Mouse (Mus musculus) liver, embryonic 14.5 days (tissue): ENCODE results near the gene Cog1. TPM values are rescaled to one million over a fixed set of nuclear protein-coding genes. Genes with fewer than 3 reads are reported as not detected.

ENCODE experiments used
- ATAC-seq: fragments of 200-750 bp; cut with Nextera tagmentation; 2 replicates; pipeline ENCODE4 v1.8.0; 2017; ENCODE audit warnings: moderate number of reproducible peaks, mild to moderate bottlenecking, moderate library complexity; ENCODE audit not compliant: insufficient read depth
- DNase-seq, 3 experiments: peaks; one replicate each; pipeline ENCODE4 v3.0.0-alpha.2; 2012 to 2013; ENCODE audit warnings: low read depth in 3 of 3, low spot score in 3 of 3
- H3K27ac ChIP-seq: fragments of 300-500 bp; sonication (generic); 2 replicates; pipeline ENCODE4 v1.5.1; 2014; ENCODE audit warnings: moderate library complexity, mild to moderate bottlenecking, control low read depth, inconsistent platforms
- H3K27me3 ChIP-seq: fragments of 300-500 bp; sonication (generic); 2 replicates; pipeline ENCODE4 v1.6.1; 2014; ENCODE audit warnings: mild to moderate bottlenecking, low read length, moderate library complexity; ENCODE audit not compliant: control insufficient read depth, insufficient read depth
- H3K36me3 ChIP-seq: fragments of 300-500 bp; sonication (generic); replicated peaks from 2 replicates; pipeline ENCODE4 v1.6.1; 2014; ENCODE audit warnings: low read depth; ENCODE audit not compliant: control insufficient read depth, insufficient read depth
- H3K4me1 ChIP-seq, 2 experiments: fragments of 200-500 bp in 1 of 2; fragments of 300-500 bp in 1 of 2; sonication (generic) in 1 of 2; replicated peaks; 2 replicates each; pipeline ENCODE4 v1.6.1; 2012 to 2014; ENCODE audit warnings: antibody characterized with exemption in 1 of 2, inconsistent platforms in 1 of 2, low read length in 1 of 2; ENCODE audit not compliant: control insufficient read depth in 2 of 2, insufficient read depth in 2 of 2
- H3K4me2 ChIP-seq: fragments of 300-500 bp; sonication (generic); 2 replicates; pipeline ENCODE4 v1.6.1; 2014; ENCODE audit warnings: low read depth, mild to moderate bottlenecking, control low read depth, moderate library complexity
- H3K4me3 ChIP-seq, 2 experiments: fragments of 200-500 bp in 1 of 2; fragments of 300-500 bp in 1 of 2; sonication (generic) in 1 of 2; 2 replicates each; pipeline ENCODE4 v1.5.1; 2012 to 2014; ENCODE audit warnings: low read depth in 2 of 2, low read length in 2 of 2, mild to moderate bottlenecking in 2 of 2, control low read depth in 1 of 2, inconsistent platforms in 1 of 2, moderate library complexity in 1 of 2; ENCODE audit not compliant: insufficient read depth in 1 of 2
- H3K9ac ChIP-seq: fragments of 300-500 bp; sonication (generic); replicated peaks from 2 replicates; pipeline ENCODE4 v1.6.1; 2014; ENCODE audit warnings: mild to moderate bottlenecking, control low read depth, moderate library complexity
- H3K9me3 ChIP-seq: fragments of 300-500 bp; sonication (generic); 2 replicates; pipeline ENCODE4 v1.6.1; 2016; ENCODE audit warnings: low read length, mixed read lengths; ENCODE audit not compliant: control insufficient read depth
- CTCF ChIP-seq: IDR thresholded peaks from 2 replicates; pipeline ENCODE4 v1.5.1; 2016; ENCODE audit warnings: antibody characterized with exemption, low read depth, control low read depth
- EP300 ChIP-seq: IDR thresholded peaks from 2 replicates; pipeline ENCODE4 v1.6.1; 2016; ENCODE audit warnings: antibody characterized with exemption, low read depth
- WGBS: fragments of 180-500 bp; shearing (Covaris S2); extraction: QIAGEN DNeasy Blood & Tissue Kit; methylation state at CpG from one replicate; pipeline ENCODE4 v1.1.7; 2014; ENCODE audit not compliant: insufficient replicate concordance; 5-methylcytosine and 5-hydroxymethylcytosine counted together
- polyA plus RNA-seq, 2 experiments: library from polyadenylated mRNA; depleted of rRNA in 1 of 2; stranded (reverse) in 1 of 2; unstranded in 1 of 2; fragments of >200 nt; fragmentation: Nextera tagmentation in 1 of 2; extraction: Ambion mirVana in 1 of 2; gene quantifications; 2 replicates each; pipeline versions ENCODE4 v1.2.1 to v1.2.3; 2012 to 2014

The Cog1 gene
- polyA plus RNA-seq, 2 experiments: 9.3 to 12.9 TPM

GRCm38 (mm10) chr11:113609581-113609980 lies 39.4 kb upstream of the Cog1 start:
- no peaks in the 10 kb centered on the region for H3K9me3 ChIP-seq
- ATAC-seq: no peak
- TF ChIP-seq CTCF: no peak
- no peak for TF ChIP-seq EP300
- no peak for DNase-seq
- H3K9ac ChIP-seq: no peak overlapping the region
- H3K27me3 ChIP-seq: no peaks in the 10 kb centered on the region
- H3K4me1 ChIP-seq: peaks cover 0 to 8% of the 10 kb centered on the region in 2 experiments; a peak in 1 of 4 replicates
- H3K27ac ChIP-seq: no peak overlapping the region
- 43% methylated on average over 5 of the region's 5 CpGs for WGBS
- no peaks in the 10 kb centered on the region for H3K36me3 ChIP-seq
- H3K4me2 ChIP-seq: 0 out of 2 replicates have a peak overlapping the region, but pooled peaks have one; percentile 6
- H3K4me3 ChIP-seq: no peak overlapping the region

- 31% methylated on average over 5 of the region's 5 CpGs for WGBS
- Histone ChIP-seq H3K36me3 (no peaks in the 10 kb centered on the region), H3K4me1 (peaks cover 0 to 8% of the 10 kb centered on the region in 2 experiments; a peak in 1 of 4 replicates), H3K4me3 (no peak overlapping the region), H3K4me2 (no peak overlapping the region), H3K9ac (no peak overlapping the region), H3K27ac (no peak overlapping the region), H3K9me3 (no peaks in the 10 kb centered on the region), H3K27me3 (no peaks in the 10 kb centered on the region)
- ATAC-seq: no peak
- no peak for TF ChIP-seq EP300
- TF ChIP-seq CTCF: no peak
- no peak for DNase-seq
Measured at GRCm38 (mm10) chr11:113610266-113610665, 38.7 kb upstream of the Cog1 start.

- TF ChIP-seq EP300 (no peak), CTCF (no peak)
- ATAC-seq (no peak), DNase-seq (no peak)
- Histone ChIP-seq H3K27ac (no peak overlapping the region), H3K4me2 (no peak overlapping the region), H3K9ac (no peak overlapping the region), H3K9me3 (no peaks in the 10 kb centered on the region), H3K4me1 (peaks cover 0 to 8% of the 10 kb centered on the region in 2 experiments; a peak in 1 of 4 replicates), H3K27me3 (no peaks in the 10 kb centered on the region), H3K36me3 (no peaks in the 10 kb centered on the region), H3K4me3 (no peak overlapping the region)
- WGBS: 66% methylated on average over 10 of the region's 10 CpGs
Measured at GRCm38 (mm10) chr11:113611112-113611646, 37.8 kb upstream of the Cog1 start.

- Histone ChIP-seq H3K27me3 (no peaks in the 10 kb centered on the region), H3K27ac (no peak overlapping the region), H3K4me3 (no peak overlapping the region), H3K4me2 (no peak overlapping the region), H3K36me3 (no peaks in the 10 kb centered on the region), H3K9ac (no peak overlapping the region), H3K9me3 (no peaks in the 10 kb centered on the region), H3K4me1 (peaks cover 0 to 10% of the 10 kb centered on the region in 2 experiments; a peak in 2 of 4 replicates)
- no peak for DNase-seq
- ATAC-seq: no peak
- WGBS: 19% methylated on average over 24 of the region's 24 CpGs
- no peak for TF ChIP-seq EP300
- TF ChIP-seq CTCF: peak; percentile 76
Measured at GRCm38 (mm10) chr11:113611664-113612611, 37.0 kb upstream of the Cog1 start.

GRCm38 (mm10) chr11:113614476-113614875 lies 34.5 kb upstream of the Cog1 start:
- Histone ChIP-seq H3K4me2 (no peak overlapping the region), H3K4me1 (peaks cover 0 to 16% of the 10 kb centered on the region in 2 experiments; a peak in 2 of 4 replicates), H3K36me3 (no peaks in the 10 kb centered on the region), H3K27me3 (peaks cover 13% of the 10 kb centered on the region), H3K9me3 (no peaks in the 10 kb centered on the region), H3K27ac (no peak overlapping the region), H3K4me3 (no peak overlapping the region), H3K9ac (no peak overlapping the region)
- TF ChIP-seq EP300 (no peak), CTCF (no peak)
- DNase-seq: no peak
- no peak for ATAC-seq
- 11% methylated on average over 6 of the region's 6 CpGs for WGBS
